Mouse (Mus musculus) hindbrain, embryonic 13.5 days (tissue): ENCODE measurements around the gene D630003M21Rik. TPM values are rescaled to one million over a fixed set of nuclear protein-coding genes. Genes with fewer than 3 reads are reported as not detected.

ENCODE experiments used
- ATAC-seq: fragments of 200-750 bp; cut with Nextera tagmentation; 2 replicates; pipeline ENCODE4 v1.8.0; 2017; ENCODE audit warnings: moderate TSS enrichment; ENCODE audit not compliant: low FRiP score
- H3K27ac ChIP-seq: fragments of 300-500 bp; sonication (generic); 2 replicates; pipeline ENCODE4 v1.5.1; 2015; ENCODE audit warnings: inconsistent platforms, mild to moderate bottlenecking, moderate library complexity
- H3K27me3 ChIP-seq: fragments of 300-500 bp; sonication (generic); 2 replicates; pipeline ENCODE4 v1.6.1; 2015; ENCODE audit warnings: mild to moderate bottlenecking, inconsistent platforms
- H3K36me3 ChIP-seq: fragments of 300-500 bp; sonication (generic); 2 replicates; pipeline ENCODE4 v1.6.1; 2015; ENCODE audit warnings: mild to moderate bottlenecking, inconsistent platforms
- H3K4me1 ChIP-seq: fragments of 300-500 bp; sonication (generic); replicated peaks from 2 replicates; pipeline ENCODE4 v1.6.1; 2015; ENCODE audit warnings: inconsistent platforms
- H3K4me2 ChIP-seq: fragments of 300-500 bp; sonication (generic); 2 replicates; pipeline ENCODE4 v1.6.1; 2015; ENCODE audit warnings: inconsistent platforms, mild to moderate bottlenecking, moderate library complexity
- H3K4me3 ChIP-seq: fragments of 300-500 bp; sonication (generic); 2 replicates; pipeline ENCODE4 v1.5.1; 2015; ENCODE audit warnings: mild to moderate bottlenecking, inconsistent platforms
- H3K9ac ChIP-seq: fragments of 300-500 bp; sonication (generic); 2 replicates; pipeline ENCODE4 v1.6.1; 2015; ENCODE audit warnings: mild to moderate bottlenecking, inconsistent platforms
- H3K9me3 ChIP-seq: fragments of 300-500 bp; sonication (generic); 2 replicates; pipeline ENCODE4 v1.6.1; 2016; ENCODE audit warnings: inconsistent platforms
- WGBS: fragments of 180-500 bp; shearing (Covaris S2); methylation state at CpG from one replicate; pipeline ENCODE4 v1.1.7; 2015; 5-methylcytosine and 5-hydroxymethylcytosine counted together
- polyA plus RNA-seq: library from polyadenylated mRNA; unstranded; fragments of >200 nt; fragmentation: Nextera tagmentation; extraction: Ambion mirVana; gene quantifications from 2 replicates; pipeline ENCODE4 v1.2.1, GENCODE M21; 2015

D630003M21Rik gene
- polyA plus RNA-seq, 1 experiment from 2014 or later = 2.0 TPM

- WGBS = 84% methylated on average over 5 of the region's 5 CpGs
- Histone ChIP-seq H3K4me3 (no peak overlapping the region), H3K36me3 (no peaks in the 10 kb centered on the region), H3K4me1 (peaks cover 30% of the 10 kb centered on the region), H3K9me3 (peaks cover 5% of the 10 kb centered on the region; the same call in 1 of the 2 replicates), H3K4me2 (no peak overlapping the region), H3K27me3 (0 out of 2 replicates have a peak, but pooled peaks cover 3% of the 10 kb centered on the region), H3K9ac (no peak overlapping the region), H3K27ac (no peak overlapping the region)
- no peak for ATAC-seq
Observed at GRCm38 (mm10) chr2:158174438-158174837, 54.6 kb downstream of the D630003M21Rik start.

DNA sequence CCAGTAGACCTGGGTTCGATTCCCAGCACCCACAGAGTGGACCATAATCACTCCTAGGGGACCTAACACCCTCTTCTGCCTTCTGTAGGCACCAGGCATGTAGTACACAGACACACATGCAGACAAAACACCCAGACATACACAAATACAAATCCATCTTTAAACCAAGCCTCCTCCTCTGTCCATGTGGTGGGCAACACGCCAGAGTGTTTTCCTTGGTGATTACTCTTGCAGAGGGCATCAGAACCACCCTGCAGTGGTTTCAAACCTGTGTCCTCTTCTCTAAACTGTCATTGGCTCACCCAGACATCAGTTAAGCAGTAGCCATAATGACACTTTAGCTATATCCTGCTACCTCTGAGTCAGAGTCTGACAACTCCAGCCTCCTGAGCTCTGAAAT, 58.6 kb downstream of the D630003M21Rik start:
- no peak overlapping the region for H3K9ac ChIP-seq
- peaks cover 5% of the 10 kb centered on the region; the same call in 1 of the 2 replicates for H3K9me3 ChIP-seq
- peaks cover 3% of the 10 kb centered on the region; the same call in 1 of the 2 replicates for H3K27me3 ChIP-seq
- H3K4me3 ChIP-seq = no peak overlapping the region
- WGBS = 81% methylated on average over 2 of the region's 2 CpGs
- H3K27ac ChIP-seq = no peak overlapping the region
- no peak for ATAC-seq
- no peak overlapping the region for H3K4me2 ChIP-seq
- H3K4me1 ChIP-seq = peaks cover 9% of the 10 kb centered on the region
- H3K36me3 ChIP-seq = no peaks in the 10 kb centered on the region

- Histone ChIP-seq H3K4me1 (peaks cover 9% of the 10 kb centered on the region), H3K9me3 (peaks cover 5% of the 10 kb centered on the region; the same call in 1 of the 2 replicates), H3K27me3 (no peaks in the 10 kb centered on the region; the same call in 1 of the 2 replicates), H3K4me2 (no peak overlapping the region), H3K9ac (no peak overlapping the region), H3K27ac (no peak overlapping the region), H3K36me3 (no peaks in the 10 kb centered on the region), H3K4me3 (no peak overlapping the region)
- WGBS = 96% methylated on average over 7 of the region's 7 CpGs
- ATAC-seq = no peak
Observed at GRCm38 (mm10) chr2:158169771-158170170, 59.3 kb downstream of the D630003M21Rik start.

DNA sequence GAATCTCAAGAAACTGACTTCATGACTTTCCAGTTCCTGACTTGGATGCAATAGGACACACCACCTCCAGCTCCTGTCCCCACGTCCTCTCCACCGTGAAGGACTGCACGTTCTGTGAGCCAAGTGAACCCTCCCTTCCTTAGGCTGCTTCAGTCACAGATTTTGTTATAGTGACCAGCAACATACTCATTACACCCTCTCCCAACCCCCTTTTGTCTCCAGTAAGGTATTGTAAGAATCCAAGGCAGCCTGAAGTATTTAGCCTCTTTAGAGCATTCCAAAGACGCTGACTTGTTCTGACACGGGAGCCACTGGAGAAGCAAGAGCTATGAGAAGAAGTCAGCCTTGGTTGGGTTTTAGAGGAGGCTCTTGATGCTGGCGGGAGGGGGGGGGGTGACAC, 59.7 kb downstream of the D630003M21Rik start:
- H3K27me3 ChIP-seq = no peaks in the 10 kb centered on the region; the same call in 1 of the 2 replicates
- H3K4me3 ChIP-seq = no peak overlapping the region
- no peaks in the 10 kb centered on the region for H3K36me3 ChIP-seq
- peaks cover 5% of the 10 kb centered on the region; the same call in 1 of the 2 replicates for H3K9me3 ChIP-seq
- no peak for ATAC-seq
- H3K9ac ChIP-seq = no peak overlapping the region
- no peak overlapping the region for H3K27ac ChIP-seq
- H3K4me1 ChIP-seq = peaks cover 10% of the 10 kb centered on the region
- 82% methylated on average over 6 of the region's 6 CpGs for WGBS
- H3K4me2 ChIP-seq = no peak overlapping the region

DNA sequence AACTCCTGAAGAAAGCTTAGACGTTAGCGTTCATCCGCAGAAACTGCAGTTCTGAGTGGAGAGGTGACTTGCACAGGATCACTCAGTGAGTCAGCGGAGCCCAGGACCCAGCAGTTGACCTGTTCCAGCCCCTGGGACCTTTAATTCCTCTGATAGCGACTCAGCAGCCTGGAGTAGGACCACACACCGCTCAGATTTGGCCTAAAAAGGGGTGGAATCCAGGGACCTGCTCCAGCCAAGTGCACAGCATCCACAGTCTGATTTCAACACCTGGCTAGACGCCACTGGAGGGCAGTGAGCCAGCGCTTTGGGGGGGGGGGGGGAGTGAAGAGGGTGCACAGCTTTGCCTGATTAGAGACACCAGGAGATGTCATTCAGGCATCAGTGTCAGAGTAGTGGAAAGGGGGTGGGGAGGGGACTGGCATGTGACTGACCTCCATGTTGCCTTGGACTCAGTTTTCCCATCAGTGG, 60.2 kb downstream of the D630003M21Rik start:
- Histone ChIP-seq H3K27ac (no peak overlapping the region), H3K9ac (no peak overlapping the region), H3K27me3 (no peaks in the 10 kb centered on the region; the same call in 1 of the 2 replicates), H3K4me2 (no peak overlapping the region), H3K9me3 (peaks cover 5% of the 10 kb centered on the region; the same call in 1 of the 2 replicates), H3K4me3 (no peak overlapping the region), H3K36me3 (no peaks in the 10 kb centered on the region), H3K4me1 (peaks cover 12% of the 10 kb centered on the region; the same call in 1 of the 2 replicates)
- ATAC-seq = no peak
- WGBS = 73% methylated on average over 8 of the region's 8 CpGs

DNA sequence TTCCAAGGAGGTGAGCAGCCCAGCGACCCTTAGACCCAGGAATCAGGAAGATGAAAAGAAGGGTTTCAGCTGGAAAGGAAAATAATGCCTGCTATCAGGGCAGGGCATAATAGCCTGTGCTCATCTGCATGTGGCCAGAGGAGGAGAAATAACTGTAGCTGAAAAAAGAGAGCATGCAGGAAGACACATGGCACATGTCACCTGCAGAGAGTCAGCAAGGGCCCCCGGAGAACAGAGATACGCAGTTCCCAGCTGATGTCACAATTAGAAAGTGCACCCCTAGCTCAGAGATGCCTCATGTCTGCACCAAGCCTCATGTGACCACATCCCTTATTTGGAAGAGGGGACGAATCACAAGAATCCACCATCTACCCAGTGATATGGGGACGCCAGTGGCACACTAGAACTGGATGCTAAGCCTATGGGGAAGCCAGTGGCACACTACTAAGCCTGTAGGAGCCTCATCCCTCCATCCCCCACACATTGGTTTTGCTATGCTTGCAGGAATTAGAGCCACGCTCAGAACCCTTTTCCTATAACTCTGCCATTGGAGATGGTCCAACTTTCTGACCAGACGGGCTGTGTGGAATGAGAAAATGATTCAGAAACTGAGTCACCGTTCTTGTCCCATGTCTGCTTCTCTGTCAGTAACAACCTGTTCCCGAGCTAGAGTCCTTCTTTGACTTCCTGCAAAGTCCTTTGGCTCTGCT, 61.4 kb downstream of the D630003M21Rik start:
- no peak for ATAC-seq
- H3K27ac ChIP-seq = no peak overlapping the region
- no peak overlapping the region for H3K4me2 ChIP-seq
- 72% methylated on average over 9 of the region's 9 CpGs for whole genome bisulfite sequencing
- no peak overlapping the region for H3K4me3 ChIP-seq
- no peak overlapping the region for H3K9ac ChIP-seq
- H3K9me3 ChIP-seq = peaks cover 5% of the 10 kb centered on the region; the same call in 1 of the 2 replicates
- peaks cover 12% of the 10 kb centered on the region; the same call in 1 of the 2 replicates for H3K4me1 ChIP-seq
- H3K36me3 ChIP-seq = no peaks in the 10 kb centered on the region
- no peaks in the 10 kb centered on the region; the same call in 1 of the 2 replicates for H3K27me3 ChIP-seq

GRCm38 (mm10) chr2:158166628-158167027, 62.4 kb downstream of the D630003M21Rik start:
- 82% methylated on average over 7 of the region's 7 CpGs for WGBS
- Histone ChIP-seq H3K9ac (no peak overlapping the region), H3K27ac (no peak overlapping the region), H3K4me2 (no peak overlapping the region), H3K36me3 (no peaks in the 10 kb centered on the region), H3K27me3 (no peaks in the 10 kb centered on the region; the same call in 1 of the 2 replicates), H3K4me3 (no peak overlapping the region), H3K9me3 (peaks cover 2% of the 10 kb centered on the region; the same call in 1 of the 2 replicates), H3K4me1 (peaks cover 12% of the 10 kb centered on the region; the same call in 1 of the 2 replicates)
- no peak for ATAC-seq

DNA sequence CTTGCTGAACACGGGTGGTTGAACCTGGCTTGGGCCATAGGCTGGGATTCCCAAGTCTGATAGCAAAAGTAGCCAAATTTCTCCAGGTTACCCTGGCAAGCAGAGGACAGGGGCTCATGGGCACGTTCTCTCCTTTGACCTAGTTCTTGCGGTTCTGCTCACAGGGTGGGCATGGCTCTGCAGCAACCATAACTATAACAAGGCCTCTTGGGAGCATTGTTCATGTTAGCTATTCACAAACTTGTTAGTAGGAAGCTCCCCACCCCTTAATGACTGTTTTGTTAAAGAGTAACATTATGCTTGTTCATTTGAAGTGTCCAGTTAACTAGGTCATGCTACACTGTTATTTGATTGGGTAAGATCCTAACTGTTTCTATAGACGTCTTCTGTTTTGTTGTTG, 63.2 kb downstream of the D630003M21Rik start:
- Histone ChIP-seq H3K27me3 (no peaks in the 10 kb centered on the region; the same call in 1 of the 2 replicates), H3K36me3 (no peaks in the 10 kb centered on the region), H3K9me3 (no peaks in the 10 kb centered on the region), H3K4me3 (no peak overlapping the region), H3K9ac (no peak overlapping the region), H3K4me2 (no peak overlapping the region), H3K4me1 (peaks cover 12% of the 10 kb centered on the region; the same call in 1 of the 2 replicates), H3K27ac (no peak overlapping the region)
- WGBS = 90% methylated on average over 4 of the region's 4 CpGs
- no peak for ATAC-seq

- peaks cover 10% of the 10 kb centered on the region; the same call in 1 of the 2 replicates for H3K4me1 ChIP-seq
- no peak overlapping the region for H3K4me3 ChIP-seq
- no peak overlapping the region for H3K4me2 ChIP-seq
- no peaks in the 10 kb centered on the region for H3K9me3 ChIP-seq
- H3K27ac ChIP-seq = 0 out of 2 replicates have a peak overlapping the region, but pooled peaks have one; percentile 23
- 85% methylated on average over 6 of the region's 6 CpGs for WGBS
- H3K36me3 ChIP-seq = no peaks in the 10 kb centered on the region
- no peaks in the 10 kb centered on the region for H3K27me3 ChIP-seq
- no peak overlapping the region for H3K9ac ChIP-seq
- no peak for ATAC-seq
Observed at GRCm38 (mm10) chr2:158163034-158163433, 66.0 kb downstream of the D630003M21Rik start.

DNA sequence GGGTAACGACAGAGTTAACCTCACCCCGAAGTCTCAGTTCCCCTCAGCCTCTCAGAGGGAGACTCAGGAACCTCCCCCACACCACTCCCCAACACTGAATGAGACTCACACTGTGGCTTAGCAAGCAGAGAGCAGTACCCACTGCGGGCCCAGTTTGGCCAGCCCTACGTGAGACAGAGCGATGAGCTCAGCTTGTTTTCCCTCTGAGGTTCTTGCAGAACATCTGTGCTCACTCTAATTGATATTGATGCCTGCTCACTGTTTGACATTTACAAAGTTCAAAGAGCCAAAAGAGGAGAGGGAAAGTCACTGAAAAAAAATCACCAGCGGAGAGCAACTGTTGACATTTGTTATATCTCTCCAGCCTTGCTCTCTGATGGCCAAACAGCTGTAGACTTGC, 67.3 kb downstream of the D630003M21Rik start:
- Histone ChIP-seq H3K4me1 (peaks cover 11% of the 10 kb centered on the region; the same call in 1 of the 2 replicates), H3K4me3 (no peak overlapping the region), H3K27ac (no peak overlapping the region), H3K4me2 (no peak overlapping the region), H3K27me3 (no peaks in the 10 kb centered on the region), H3K9ac (no peak overlapping the region), H3K9me3 (no peaks in the 10 kb centered on the region), H3K36me3 (no peaks in the 10 kb centered on the region)
- no peak for ATAC-seq
- 90% methylated on average over 6 of the region's 6 CpGs for WGBS

DNA sequence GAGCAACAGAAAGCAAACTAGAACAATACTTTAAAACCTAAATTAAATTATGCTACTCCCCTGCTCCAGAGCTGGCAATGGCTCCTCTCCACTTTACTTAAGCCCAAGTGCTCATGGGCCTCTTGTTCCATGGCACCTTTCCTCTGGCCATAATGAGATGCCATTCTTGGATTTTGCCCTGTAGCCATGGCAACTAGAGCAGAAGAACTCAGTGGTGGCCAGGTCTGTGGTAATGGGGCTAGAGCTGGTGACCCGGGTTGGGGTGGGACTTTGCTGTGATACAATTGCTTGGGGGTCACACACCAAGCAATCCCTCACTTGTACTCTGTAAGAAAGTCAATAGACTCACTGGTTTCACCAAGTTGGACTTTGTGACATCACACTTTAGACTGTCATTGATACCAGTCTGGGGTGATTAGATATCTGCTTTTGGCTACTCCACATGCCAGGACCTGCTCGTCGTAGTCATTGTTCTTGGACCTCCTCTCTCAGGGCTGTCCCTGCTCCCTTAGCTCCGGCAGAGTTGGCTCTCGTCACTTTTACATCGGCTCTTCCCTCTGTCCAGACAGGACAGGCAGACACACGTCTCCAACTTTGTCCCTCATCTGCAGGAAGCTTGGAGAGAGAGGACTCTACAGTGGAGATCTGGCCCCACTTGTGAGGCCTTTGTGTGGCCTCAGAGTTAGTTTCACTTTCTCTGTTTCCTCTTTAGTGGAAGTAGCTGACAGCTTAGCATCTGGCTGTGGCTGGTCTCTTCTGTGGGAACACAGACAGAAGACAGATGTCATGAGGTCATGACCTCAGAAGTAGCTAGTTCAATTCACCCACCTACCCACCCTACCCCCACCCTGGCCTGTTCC, 69.4 kb downstream of the D630003M21Rik start:
- no peak overlapping the region for H3K4me3 ChIP-seq

GRCm38 (mm10) chr2:158157654-158158053, 71.4 kb downstream of the D630003M21Rik start:
- H3K27ac ChIP-seq = peak overlapping the region; percentile 23; the same call in 1 of the 2 replicates
- H3K9ac ChIP-seq = no peak overlapping the region
- no peaks in the 10 kb centered on the region for H3K36me3 ChIP-seq
- H3K4me1 ChIP-seq = peaks cover 19% of the 10 kb centered on the region
- H3K27me3 ChIP-seq = no peaks in the 10 kb centered on the region
- no peak overlapping the region for H3K4me2 ChIP-seq
- H3K9me3 ChIP-seq = no peaks in the 10 kb centered on the region
- 48% methylated on average over 8 of the region's 8 CpGs for WGBS
- H3K4me3 ChIP-seq = no peak overlapping the region
- ATAC-seq = no peak

More for the DNA sequence above, 69.4 kb downstream of the D630003M21Rik start:
- peaks cover 11% of the 10 kb centered on the region; the same call in 1 of the 2 replicates for H3K4me1 ChIP-seq
- no peak overlapping the region for H3K27ac ChIP-seq
- 31% methylated on average over 7 of the region's 7 CpGs for WGBS
- H3K27me3 ChIP-seq = no peaks in the 10 kb centered on the region
- no peaks in the 10 kb centered on the region for H3K36me3 ChIP-seq
- no peak overlapping the region for H3K9ac ChIP-seq
- no peaks in the 10 kb centered on the region for H3K9me3 ChIP-seq
- ATAC-seq = no peak
- no peak overlapping the region for H3K4me2 ChIP-seq
